Mouse (Mus musculus): ENCODE measurements at regions not wholly inside any gene's neighbourhood (a gene's known extent, or its start where the extent isn't known, plus 50 kb on each side); places are given as distances from the start of the nearest gene placed in this dataset.

DNA sequence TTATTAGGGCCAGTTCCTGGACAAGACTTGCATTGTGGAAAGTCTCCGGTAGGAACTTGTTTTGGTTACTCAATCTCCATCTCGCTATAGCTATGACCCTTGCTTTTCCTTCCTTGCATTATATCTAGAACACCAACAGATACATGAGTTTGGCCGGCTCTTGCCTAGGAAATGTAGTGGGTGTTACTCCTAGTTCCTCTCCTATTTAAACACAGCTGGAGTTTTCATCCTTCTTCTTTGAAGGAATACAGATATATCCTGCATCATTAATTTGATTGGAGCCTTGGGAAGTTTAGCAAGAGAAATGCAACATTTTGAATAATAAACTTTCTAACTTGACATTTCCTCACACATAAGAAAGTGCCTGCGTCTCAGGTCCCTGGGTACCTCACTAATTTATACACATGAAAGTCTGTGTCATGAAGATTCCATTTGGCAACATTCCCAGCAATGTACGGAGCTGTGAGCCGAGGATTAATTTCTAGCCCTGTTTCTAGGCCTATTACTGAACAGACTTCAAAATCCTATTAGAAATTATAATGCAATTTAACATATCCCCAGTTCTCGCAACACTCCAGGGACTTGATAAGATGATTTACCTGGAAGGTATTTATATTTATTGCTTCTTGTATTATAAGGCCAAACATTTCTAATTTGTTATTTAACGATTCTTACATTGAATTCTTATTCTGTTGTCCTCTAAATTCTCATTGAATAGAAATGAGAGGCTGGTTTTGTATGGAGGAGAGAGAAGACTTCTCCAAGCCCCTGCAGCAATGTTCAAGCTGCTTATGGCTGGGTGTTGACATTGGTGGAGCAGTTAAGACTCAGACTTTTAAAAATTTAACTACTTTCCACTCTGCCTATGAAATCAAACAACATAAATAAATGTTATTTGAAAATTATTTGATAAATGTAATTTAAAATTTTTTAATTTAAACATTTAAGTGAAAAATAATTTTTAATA, 62.3 kb downstream of the Sntn start:
- Histone ChIP-seq H3K9me3 (ENCODE audit: control insufficient read depth, low read length) (no peaks in the 10 kb centered on the region), H3K27ac (ENCODE audit: low read length) (no peak overlapping the region), H3K9ac (replicated peaks; ENCODE audit: low read depth, low read length) (no peak overlapping the region), H3K27me3 (replicated peaks; ENCODE audit: control insufficient read depth, insufficient read depth, low read length) (no peaks in the 10 kb centered on the region), H3K36me3 (ENCODE audit: control insufficient read depth, insufficient read depth) (no peaks in the 10 kb centered on the region), H3K4me3 (replicated peaks; ENCODE audit: low read length) (no peak overlapping the region), H3K4me2 (ENCODE audit: low read length) (no peak overlapping the region), H3K4me1 (replicated peaks; ENCODE audit: control insufficient read depth, insufficient read depth, low read length) (no peaks in the 10 kb centered on the region)
- peak; percentile 70 for ATAC-seq
- 43% methylated on average over 8 of the region's 8 CpGs for WGBS

Measured in forebrain, embryonic 16.5 days (tissue).